Mouse (Mus musculus) hindlimb bud, embryonic 11.5 days (tissue): ENCODE measurements around the gene Fam193a.

Source experiments
- DNase-seq: peaks from one replicate; pipeline ENCODE4 v3.0.0-alpha.2; 2012; ENCODE audit warnings: low read depth, low spot score; ENCODE audit errors: extremely low spot score

Gene Fam193a

DNA sequence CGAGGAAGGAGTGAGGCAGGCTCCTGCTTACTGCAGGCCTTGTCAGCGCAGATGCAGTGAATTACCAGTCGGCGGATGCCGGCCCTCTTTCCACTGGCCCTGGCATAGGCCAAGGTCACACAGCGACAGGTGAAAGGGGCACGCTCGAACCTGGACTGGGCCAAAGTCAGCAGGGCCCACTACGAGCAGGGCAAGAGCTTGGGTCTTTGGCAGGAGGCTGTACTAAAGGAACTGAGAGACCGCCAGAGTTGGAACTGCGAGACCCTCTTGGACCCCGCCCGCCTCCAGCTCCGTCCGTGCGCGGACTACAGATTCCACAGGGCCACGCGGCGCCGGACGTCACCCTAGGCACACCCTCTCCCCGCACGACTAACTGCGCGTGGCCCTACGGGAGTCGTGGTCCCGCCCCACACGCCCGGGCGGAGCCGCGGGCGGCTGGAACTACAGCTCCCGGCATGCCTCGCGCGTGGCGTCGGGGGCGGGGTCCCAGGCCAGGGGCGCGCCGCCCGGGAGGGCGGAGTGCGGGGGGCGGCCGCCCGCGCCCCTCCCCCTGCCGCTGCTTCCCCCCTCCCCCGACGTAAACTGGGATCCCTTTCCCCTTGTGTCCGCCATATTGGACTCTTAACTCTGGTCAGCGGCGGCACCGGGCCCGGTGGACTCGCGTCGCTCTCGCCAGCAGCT, at the start of gene Fam193a:
TSS of gene Fam193a (plus strand) at position 593 of the 681 bp plus-strand sequence.
- DNase-seq = peak; percentile 57

DNA sequence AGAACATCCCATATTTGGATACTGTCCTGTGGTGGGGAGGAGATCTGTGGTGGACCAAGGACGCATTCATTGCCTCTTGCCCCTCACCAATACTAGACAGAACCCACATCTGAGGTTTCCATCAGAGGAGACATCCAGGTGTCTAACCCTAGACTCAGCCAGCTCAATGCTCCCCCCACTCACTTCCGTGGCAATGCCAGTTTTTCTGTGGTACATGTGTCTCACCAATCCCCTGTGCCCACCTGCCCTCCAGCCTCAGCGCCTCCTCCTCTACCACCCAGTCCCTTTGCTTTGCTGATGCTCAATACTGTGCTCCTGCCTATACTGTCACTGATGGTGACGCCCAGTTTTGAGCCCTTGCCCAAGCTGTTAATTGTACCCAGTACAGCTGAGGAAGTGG, 48.5 kb upstream of the Fam193a start:
- no peak for DNase-seq

DNA sequence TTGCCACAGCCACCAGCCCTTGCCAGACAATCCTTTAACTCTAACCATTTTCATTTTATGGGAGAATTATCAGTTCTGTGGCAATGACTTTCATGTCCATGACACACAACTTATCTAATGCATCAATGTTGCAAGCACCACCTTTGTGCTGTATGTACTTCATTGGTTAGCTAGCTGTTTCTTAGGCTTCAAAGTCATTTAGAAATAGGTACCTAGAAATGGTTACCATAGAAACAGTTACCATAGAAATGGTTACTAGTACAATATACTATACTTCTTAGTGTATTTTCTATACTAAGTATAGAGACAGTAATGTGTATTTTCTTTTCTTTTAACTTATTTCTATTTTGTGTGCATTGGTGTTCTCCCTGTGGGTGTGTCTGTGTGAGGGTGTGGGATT, 44.4 kb upstream of the Fam193a start:
- no peak for DNase-seq

DNA sequence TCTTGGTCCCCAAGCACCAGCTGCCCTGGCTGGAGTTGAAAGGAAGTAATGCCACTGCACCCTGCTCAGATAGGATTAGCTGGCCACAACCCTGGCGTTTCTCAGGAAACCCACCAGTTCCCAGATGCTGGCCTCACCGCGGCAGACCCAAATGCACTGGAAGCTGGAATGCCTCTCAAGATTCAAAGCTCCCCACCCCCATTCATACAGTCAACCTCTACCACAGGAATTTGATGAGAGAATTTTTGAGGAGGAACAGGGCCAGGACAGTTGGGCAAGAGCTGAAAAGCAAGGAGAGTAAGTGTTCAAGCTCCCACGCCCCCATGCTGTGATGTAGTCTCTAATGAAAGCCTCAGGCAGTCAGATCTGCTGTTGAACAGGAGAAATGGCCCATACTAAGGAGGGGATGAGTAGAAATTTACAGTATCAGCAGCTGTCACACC, 43.5 kb upstream of the Fam193a start:
- no peak for DNase-seq

DNA sequence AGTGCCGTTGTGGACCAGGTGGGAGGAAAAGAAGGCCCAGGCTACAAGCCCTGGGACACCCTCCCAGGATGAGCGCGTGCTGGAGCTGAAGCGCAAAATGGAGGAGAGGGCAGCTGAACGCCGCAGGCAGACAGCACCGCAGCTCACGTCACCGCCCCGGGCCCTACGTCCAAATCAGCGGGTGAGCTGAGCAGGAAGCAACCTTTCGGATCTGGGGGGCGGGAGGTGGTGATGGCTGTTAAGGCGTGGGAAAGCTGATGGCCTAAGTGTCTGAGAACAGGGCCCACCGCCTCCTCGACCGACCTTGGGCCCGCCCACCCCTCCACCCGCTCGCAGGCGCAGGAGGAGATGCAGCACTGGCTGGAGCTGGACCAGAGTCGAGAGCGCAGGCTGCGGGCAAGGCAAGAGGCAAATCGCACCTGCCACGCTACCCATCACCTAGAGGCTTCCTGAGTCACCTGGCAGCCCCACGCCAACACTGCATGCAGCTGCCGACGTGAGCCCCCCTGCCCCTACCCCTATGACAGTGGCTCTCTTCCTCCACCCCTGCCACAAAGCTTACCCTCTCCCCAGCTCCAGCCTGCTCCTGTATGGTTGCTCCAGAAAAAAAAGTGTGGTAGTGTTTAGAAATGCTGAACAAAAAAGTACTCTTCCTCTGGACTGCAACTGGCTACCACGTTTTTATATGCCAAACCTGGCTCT, 42.7 kb upstream of the Fam193a start:
- DNase-seq = no peak

DNA sequence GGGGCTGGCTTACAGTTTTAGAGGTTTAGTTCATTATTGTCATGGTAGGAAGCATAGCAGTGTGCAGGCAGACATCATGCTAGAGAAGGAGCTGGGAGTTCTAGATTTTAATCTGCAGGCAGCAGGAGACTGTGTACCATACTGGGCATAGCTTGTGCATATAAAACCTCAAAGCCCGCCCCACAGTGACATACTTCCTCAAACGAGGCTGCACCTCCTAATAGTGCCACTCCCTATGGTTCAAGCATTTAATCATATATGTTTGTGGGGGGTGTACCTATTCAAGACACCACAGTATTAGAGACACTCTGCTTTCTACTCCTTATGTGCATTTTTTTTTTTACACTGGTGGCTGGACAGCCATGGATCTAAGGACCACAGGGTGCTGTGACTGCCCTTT, 39.6 kb upstream of the Fam193a start:
- DNase-seq = no peak

DNA sequence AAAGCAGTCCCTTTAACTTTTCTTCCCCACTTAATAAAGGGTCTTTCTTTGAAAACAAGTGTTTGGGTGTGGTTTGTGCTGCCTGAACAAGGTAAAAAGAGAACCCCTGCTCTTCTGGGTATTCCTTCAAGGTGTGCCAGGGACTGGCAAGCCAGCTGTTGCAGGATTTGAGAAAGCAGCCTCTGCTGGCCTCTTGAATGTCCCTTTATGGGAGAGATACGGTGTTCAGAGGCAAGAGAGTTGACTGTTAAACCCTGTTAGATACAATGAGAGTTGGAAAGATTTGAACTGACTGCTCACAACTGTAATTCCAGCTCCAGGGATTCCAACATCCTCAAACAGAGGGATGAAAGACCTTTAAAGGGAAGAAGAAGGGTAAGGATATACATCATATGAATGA, 35.7 kb upstream of the Fam193a start:
- no peak for DNase-seq

DNA sequence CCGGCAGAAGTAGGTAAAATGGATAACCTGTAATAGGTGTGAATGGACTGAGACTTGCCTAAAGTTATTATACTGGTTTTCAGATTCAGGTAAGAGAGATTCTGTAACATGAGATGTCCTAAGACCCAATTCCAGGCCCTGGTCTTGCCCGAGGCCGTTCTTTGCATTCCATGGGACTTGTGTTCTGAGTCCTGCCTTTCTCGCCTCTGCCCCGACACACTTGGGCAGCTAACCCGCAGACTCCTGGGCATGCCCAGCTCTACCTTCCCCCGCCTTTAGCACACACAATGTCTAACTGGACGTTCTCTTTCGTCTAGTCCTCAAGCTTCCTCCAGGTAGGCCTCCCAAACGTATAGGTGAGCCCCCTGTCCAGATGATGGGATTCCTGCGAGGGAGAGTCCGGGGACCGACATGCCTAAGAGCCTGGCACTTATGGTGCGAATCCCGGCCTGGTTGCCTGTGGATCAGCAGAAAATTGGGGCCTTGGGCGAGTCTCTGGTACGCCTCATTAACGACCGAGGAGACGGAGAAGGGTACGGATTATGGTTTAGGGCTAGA, 34.1 kb upstream of the Fam193a start:
- no peak for DNase-seq

DNA sequence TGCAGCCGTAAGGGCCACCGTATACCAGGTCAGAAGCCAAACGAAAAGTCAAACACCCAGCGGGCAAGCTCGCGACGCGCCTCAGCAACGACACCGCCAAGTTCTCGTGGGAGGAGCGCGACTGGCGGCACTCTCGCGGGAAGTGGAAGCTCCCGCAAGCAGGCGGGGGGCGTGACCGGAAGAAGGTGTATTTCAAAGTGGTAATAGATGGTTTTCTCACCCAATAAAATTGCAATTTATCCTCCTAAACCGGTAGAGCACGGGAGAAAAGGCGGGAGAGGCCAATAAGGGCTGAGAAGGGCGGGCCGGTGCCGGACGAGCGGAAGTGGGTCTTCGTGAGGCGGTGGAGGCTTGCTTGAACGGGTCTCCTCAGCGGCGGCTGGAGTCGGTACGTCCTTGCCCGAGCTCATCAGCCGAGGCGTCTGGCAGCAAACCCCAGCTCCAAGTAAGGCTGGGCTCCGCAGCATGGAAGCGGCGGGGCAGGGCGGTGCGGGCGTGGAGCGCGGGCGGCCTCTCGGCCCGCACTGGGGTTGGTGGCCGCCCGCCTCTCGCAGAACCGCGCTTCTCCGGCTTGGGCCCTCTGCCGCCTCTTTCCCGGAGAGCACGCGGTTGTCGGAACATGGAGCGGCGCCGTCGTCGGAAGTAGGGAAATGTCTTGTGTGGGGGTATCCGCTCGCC, 33.5 kb upstream of the Fam193a start, which contains the start of gene Rnf4:
TSS of gene Rnf4 (plus strand) at position 193 of the 678 bp plus-strand sequence.
- DNase-seq = peak; percentile 92

DNA sequence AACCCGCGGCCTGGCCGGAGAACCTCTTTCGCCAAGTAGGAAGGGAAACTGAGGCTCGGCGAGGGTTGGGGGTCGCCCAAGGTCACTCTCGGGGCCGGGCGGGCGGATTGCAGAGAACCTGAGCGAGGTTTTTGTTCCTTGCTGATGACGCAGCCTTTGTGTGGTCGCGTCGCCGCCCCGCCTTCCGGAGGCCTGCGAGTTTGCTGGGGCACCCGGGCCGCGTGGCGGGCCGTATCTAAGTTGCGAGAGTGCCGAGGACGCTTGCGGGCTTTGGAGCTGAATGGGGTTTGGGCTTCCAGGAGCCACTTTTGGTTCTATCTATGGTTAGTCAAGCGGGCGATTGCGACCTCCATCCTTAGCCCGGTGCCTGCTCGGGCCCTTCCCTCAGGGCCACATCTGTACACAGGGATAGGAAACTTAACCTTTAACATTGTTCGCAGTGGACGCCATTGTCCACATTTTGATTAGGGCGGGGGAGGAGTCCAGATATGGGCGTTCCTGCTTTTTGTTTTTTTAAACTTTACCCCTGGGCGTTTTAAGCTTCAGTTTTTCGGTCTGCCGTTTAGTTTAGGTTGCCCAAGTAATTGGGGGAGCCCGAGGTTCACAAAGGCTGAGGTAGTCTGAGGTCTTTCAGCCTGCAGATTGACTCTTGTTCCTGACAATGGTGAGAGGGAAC, 32.8 kb upstream of the Fam193a start:
- DNase-seq = peak; percentile 37

DNA sequence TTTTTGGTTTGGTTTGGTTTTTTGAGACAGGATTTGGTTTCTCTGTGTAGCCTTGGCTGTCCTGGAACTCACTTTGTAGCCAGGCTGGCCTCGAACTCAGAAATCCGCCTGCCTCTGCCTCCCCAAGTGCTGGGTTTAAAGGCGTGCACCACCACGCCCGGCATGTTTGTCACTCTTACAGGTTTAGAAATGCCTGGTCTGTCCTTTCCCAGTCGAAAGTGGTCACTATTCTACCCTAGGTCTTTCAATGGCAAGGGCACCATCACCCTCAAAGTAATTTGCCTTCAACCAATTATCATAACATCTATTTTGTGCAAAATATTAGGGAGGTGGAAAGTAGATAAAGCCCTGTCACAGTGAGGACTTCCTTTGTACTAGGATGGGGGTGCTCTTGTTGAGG, 29.5 kb upstream of the Fam193a start:
- DNase-seq = no peak

DNA sequence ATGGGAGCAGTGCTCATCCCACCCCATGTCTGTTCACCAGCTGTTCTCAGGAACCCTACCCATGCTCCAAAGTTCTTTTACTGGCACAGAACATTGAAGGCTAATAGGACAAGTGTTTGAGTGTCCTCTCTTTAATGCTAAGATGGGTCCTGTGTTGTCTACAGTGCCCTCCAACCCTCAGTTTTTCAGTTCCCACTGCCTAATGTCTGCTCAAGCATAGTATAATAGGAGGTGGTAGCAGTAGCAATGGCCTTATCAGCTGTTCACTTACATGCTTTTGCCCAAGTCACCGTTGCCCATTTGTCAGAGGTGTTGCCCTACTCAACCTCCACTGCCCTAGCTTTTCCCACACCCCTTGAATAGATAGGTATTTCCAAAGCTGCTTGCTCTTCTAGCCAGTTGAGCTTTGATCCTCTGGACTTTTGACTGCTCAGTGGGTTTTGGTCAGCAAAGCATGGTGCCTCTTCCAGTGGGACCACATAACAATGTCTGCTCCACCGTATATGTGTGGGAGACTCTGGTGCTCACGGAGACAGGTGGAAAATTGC, 17.6 kb upstream of the Fam193a start:
- no peak for DNase-seq

DNA sequence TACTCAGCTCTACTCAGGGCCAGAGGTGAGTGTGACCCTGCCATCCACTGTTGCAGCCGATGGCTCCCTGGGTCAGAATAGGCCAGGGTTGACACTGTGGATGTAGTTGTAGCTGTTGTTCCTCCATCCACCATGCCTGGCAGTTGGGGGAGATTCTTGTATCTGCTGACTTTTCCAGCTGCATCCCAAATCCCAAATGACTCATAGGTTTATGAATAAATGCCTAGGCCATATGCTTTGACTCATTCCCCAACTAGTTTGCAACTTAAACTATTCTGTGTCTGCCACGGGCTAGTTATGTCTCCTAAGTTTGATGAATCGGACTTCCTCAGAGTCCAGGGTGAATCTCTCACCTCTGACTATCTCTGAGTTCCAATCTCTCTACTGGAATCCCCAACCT, 9.5 kb upstream of the Fam193a start:
- DNase-seq = no peak

DNA sequence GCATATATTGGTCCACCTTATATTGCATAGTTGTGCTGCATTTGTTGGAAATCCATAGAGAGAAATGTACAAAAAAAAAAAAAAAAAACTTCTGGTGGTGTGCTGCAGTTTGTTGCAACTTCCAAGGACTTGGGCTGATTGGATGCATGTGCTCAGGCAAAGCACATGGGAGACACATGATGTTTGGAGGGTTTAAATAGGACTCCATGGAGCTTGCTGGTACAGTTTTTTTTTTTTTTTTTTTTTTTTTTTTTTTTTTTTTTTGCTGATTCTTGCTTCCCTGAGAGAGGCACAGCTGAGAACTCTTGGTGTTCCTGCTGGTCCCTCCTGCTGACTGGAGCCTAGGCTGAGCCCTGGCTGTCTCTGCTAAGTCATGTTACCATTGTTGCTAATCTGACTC, 6.6 kb upstream of the Fam193a start:
- DNase-seq = no peak

DNA sequence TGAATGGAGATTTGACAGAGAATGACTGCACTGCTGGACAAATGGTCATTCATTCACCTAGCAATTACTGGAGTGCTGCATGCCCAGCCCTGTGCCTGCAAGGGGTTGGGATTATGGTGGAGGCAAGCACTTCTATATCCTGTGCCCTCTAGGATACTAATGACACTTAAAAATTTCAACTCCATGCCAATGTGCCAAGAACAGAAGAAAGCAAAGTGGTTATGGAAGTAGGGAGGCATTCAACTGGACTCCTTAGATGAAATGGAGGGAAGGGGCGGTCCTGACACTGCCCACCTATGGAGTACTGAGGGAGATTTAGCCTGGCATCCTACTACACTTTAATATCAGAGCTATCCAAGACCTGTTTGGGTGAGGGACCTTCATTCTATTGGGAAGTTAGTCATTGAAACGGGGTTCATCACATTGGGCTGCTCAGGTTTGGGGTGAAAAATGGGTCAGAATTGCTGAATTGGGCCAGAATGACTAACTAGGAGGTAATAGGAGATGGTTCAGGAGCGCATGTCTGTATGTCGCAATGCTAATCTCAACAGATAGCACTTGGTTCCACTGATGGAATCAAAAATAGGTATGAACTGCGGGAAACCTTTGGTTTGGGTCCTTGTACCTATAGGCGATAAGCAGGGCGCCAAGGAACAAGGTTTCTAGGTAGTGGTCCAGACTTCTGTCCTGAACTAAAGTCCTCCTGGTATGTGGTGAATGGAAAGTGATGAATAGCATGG, 1.0 kb upstream of the Fam193a start:
- DNase-seq = no peak

DNA sequence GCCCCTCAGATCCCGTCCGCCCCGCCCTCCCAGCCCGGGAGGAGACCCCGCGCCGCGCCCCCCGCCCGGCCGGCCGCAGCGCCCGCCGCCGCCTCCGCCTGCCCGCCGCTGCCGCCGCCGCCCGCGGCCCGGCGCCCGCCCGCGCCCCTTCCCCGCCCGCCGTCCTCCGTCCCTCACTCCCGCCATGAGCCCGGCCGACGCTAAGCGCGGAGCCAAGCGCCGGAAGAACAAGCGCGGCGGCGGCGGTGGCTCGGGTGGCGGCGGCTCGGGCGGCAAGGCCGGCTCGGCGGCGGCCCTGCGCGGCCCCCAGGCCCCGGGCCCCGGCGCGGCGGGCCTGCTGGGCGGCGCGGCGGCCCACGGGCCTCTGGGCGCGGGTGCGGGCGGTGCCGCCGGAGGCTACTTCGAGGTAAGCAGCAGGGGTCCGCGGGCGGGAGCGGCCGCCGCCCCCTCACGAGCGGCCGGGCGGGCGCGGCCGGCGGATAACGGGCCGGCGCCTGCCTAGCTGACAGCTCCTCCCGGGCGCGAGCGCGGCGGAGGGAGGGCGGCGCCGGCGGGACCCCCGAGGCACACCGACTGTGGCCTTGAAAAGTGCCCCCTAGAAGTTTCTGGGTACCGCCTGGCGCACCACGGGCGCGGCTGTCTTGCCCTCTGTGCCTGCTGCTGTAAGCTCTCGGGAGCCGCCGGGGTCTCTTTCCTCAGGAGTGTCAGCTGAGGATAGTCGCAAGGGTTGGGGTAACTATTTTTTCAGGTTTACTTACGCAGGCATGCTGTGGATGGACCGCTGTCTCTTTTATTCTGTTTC, 490 bp downstream of the Fam193a start:
- DNase-seq = no peak

DNA sequence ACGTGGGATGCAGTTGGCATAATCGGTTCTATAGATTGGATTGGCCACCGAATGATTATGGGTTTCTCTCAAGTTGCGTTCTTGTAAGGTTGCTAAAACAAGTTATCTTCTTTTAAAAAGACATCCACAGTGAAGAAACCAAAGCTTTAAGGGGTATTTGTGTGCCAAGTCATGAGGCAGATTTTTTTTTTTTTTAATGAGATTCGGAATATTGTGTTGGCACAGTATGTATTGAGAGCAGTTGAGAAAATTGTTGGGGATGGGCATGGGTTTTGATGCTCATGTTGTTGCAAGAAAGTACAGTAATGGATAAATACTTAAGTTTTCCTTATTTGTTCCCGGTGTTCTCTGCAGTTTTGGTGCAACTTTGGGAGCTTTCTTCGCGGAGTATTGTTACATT, 1.1 kb downstream of the Fam193a start:
- no peak for DNase-seq

DNA sequence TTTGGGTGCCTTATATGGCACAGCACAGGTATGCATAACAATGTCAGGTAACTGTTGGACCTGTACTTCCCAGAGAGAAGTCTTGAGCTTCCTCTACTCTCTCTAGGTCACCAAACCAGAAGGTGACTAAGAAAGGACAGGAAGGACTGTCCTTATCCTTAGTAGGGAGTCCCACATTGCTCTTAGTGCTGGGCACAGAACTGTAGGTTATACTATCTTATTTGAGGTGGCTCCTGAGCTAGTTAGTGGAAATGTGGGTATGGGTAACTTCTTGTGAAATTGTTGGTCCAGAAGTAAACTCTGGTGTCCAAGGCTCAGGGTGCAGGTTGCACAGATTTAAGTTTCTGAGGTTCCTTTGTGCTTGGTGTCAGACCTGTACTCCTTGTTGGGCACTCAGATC, 2.4 kb downstream of the Fam193a start:
- DNase-seq = no peak

DNA sequence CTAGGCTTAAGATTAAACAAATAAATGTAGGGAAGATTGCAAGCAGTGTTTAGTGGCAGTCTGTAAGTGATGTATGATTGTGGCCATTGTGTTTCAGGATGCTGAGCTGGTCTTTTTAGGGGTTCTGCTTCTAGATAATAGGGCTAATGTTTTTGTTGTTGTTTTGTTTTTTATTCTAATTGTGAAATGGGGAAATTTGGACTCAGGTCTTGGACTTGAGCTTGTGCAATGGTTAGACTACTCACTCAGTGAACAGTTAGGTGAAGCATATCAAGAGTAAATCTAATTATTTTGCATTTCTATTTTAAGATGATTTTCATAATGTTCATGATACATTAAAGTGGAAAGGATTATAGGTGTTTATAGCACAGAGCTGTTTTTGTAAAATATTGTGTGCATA, 2.8 kb downstream of the Fam193a start:
- DNase-seq = no peak
